ENCODE assay signal across 20 mouse cellular contexts in genomic region chr12:85084257-85084656, GRCm38 (mm10).
"Had no signal": no experiment of that assay in that cellular context is flagged by ENCODE, and none has a peak within 500 bp of the region (broad histone marks: within the 10 kb centered on the region; RNA-seq: fewer than 3 reads in every experiment).

No protein-coding gene starts in this region.

- ATAC-seq: liver, postnatal 0 days; midbrain, embryonic 13.5 days had no signal

- H3K27ac ChIP-seq: kidney, postnatal 0 days; left cerebral cortex, adult 2 months; limb, embryonic 12.5 days; limb, embryonic 15.5 days; liver, embryonic 14.5 days; macrophage; midbrain, embryonic 10.5 days; midbrain, embryonic 13.5 days; neural tube, embryonic 12.5 days; neural tube, embryonic 15.5 days; stomach, embryonic 15.5 days had no signal

- H3K9me3 ChIP-seq: limb, embryonic 15.5 days; midbrain, embryonic 13.5 days; neural tube, embryonic 12.5 days; neural tube, embryonic 15.5 days; stomach, embryonic 15.5 days had no signal

- H3K4me3 ChIP-seq: left cerebral cortex, adult 2 months; limb, embryonic 12.5 days; limb, embryonic 15.5 days; midbrain, embryonic 10.5 days; midbrain, embryonic 13.5 days; neural tube, embryonic 12.5 days; neural tube, embryonic 15.5 days; stomach, embryonic 15.5 days had no signal

- DNase-seq: kidney, postnatal 36 days; layer of hippocampus, postnatal 36 days; liver, postnatal 0 days; lung, embryonic 14.5 days; right cerebral cortex, postnatal 25 days; spleen, adult 18-20 months; thymus, adult 18-20 months; thymus, postnatal 36 days had no signal

- H3K4me1 ChIP-seq: midbrain, embryonic 10.5 days; midbrain, embryonic 13.5 days; neural tube, embryonic 12.5 days; neural tube, embryonic 15.5 days; stomach, embryonic 15.5 days had no signal

- H3K27me3 ChIP-seq: limb, embryonic 12.5 days; limb, embryonic 15.5 days; midbrain, embryonic 13.5 days; neural tube, embryonic 12.5 days; neural tube, embryonic 15.5 days; stomach, embryonic 15.5 days had no signal

- H3K4me2 ChIP-seq: limb, embryonic 12.5 days; limb, embryonic 15.5 days; liver, embryonic 11.5 days; lung, embryonic 14.5 days; midbrain, embryonic 13.5 days; neural tube, embryonic 12.5 days; neural tube, embryonic 15.5 days; stomach, embryonic 15.5 days had no signal

- H3K9ac ChIP-seq: limb, embryonic 12.5 days; limb, embryonic 15.5 days; liver, embryonic 14.5 days; liver, postnatal 0 days; lung, embryonic 14.5 days; midbrain, embryonic 13.5 days; neural tube, embryonic 12.5 days; neural tube, embryonic 15.5 days; stomach, embryonic 15.5 days had no signal
